Mouse (Mus musculus): ENCODE data around the gene Ctbs. TPM values are rescaled to one million over a fixed set of nuclear protein-coding genes. Genes with fewer than 3 reads are reported as not detected.

Gene Ctbs
- 10.9 and 11.3 TPM in 2 replicates for polyA plus RNA-seq (2015; fragmentation: Nextera tagmentation; extraction: Ambion mirVana)

GRCm38 (mm10) chr3:146449745-146450250 is at the start of gene Ctbs:
Ctbs (plus strand) TSS chr3:146449795.
- Histone ChIP-seq H3K27ac (peak within 1 kb of the TSS; percentile 91), H3K9ac (peak within 1 kb of the TSS; percentile 71), H3K27me3 (replicated peaks) (no peaks in the 10 kb centered on the region), H3K4me1 (peaks cover 6% of the 10 kb centered on the region; the same call in 1 of the 2 replicates), H3K9me3 (no peaks in the 10 kb centered on the region), H3K4me3 (replicated peaks) (peak within 1 kb of the TSS; percentile 69), H3K36me3 (no peaks in the 10 kb centered on the region), H3K4me2 (peak within 1 kb of the TSS; percentile 63)
- ATAC-seq (ENCODE audit: insufficient read depth, low FRiP score, low read depth): no peak
- 43% methylated on average over 9 of the region's 9 CpGs for WGBS

GRCm38 (mm10) chr3:146403770-146404169 is 45.8 kb upstream of the Ctbs start:
- Histone ChIP-seq H3K27ac (0 out of 2 replicates have a peak overlapping the region, but pooled peaks have one; percentile 16), H3K9me3 (no peaks in the 10 kb centered on the region), H3K4me2 (peak overlapping the region; percentile 88), H3K4me3 (replicated peaks) (peak overlapping the region; percentile 95), H3K9ac (peak overlapping the region; percentile 26), H3K4me1 (peaks cover 3% of the 10 kb centered on the region), H3K36me3 (0 out of 2 replicates have a peak, but pooled peaks cover 3% of the 10 kb centered on the region), H3K27me3 (replicated peaks) (no peaks in the 10 kb centered on the region)
- 34% methylated on average over 3 of the region's 3 CpGs for WGBS
- no peak for ATAC-seq (ENCODE audit: insufficient read depth, low FRiP score, low read depth)

GRCm38 (mm10) chr3:146404311-146405201 is 45.0 kb upstream of the Ctbs start, which contains the start of gene Ssx2ip:
Ssx2ip (plus strand) TSS chr3:146404642.
- Histone ChIP-seq H3K4me2 (peak within 1 kb of the TSS; percentile 88), H3K36me3 (0 out of 2 replicates have a peak, but pooled peaks cover 3% of the 10 kb centered on the region), H3K9me3 (no peaks in the 10 kb centered on the region), H3K27me3 (replicated peaks) (no peaks in the 10 kb centered on the region), H3K4me3 (replicated peaks) (peak within 1 kb of the TSS; percentile 95), H3K9ac (peak within 1 kb of the TSS; percentile 81), H3K27ac (peak within 1 kb of the TSS; percentile 83), H3K4me1 (peaks cover 3% of the 10 kb centered on the region)
- ATAC-seq (ENCODE audit: insufficient read depth, low FRiP score, low read depth): peak; percentile 95
- WGBS: under 1% methylated on average over 98 of the region's 100 CpGs

- H3K27me3 ChIP-seq (replicated peaks): no peaks in the 10 kb centered on the region
- peaks cover 3% of the 10 kb centered on the region for H3K4me1 ChIP-seq
- ATAC-seq (ENCODE audit: insufficient read depth, low FRiP score, low read depth): peak; percentile 69
- peak overlapping the region; percentile 83 for H3K27ac ChIP-seq
- no peaks in the 10 kb centered on the region for H3K9me3 ChIP-seq
- 0 out of 2 replicates have a peak, but pooled peaks cover 3% of the 10 kb centered on the region for H3K36me3 ChIP-seq
- peak overlapping the region; percentile 88 for H3K4me2 ChIP-seq
- peak overlapping the region; percentile 81 for H3K9ac ChIP-seq
- peak overlapping the region; percentile 95 for H3K4me3 ChIP-seq (replicated peaks)
- 26% methylated on average over 18 of the region's 18 CpGs for WGBS
Observed at GRCm38 (mm10) chr3:146405213-146406006, 44.2 kb upstream of the Ctbs start.

- 0 out of 2 replicates have a peak, but pooled peaks cover 3% of the 10 kb centered on the region for H3K36me3 ChIP-seq
- peak overlapping the region; percentile 88 for H3K4me2 ChIP-seq
- H3K27me3 ChIP-seq (replicated peaks): no peaks in the 10 kb centered on the region
- peak overlapping the region; percentile 95 for H3K4me3 ChIP-seq (replicated peaks)
- peaks cover 3% of the 10 kb centered on the region for H3K4me1 ChIP-seq
- WGBS: 43% methylated on average over 5 of the region's 5 CpGs
- H3K27ac ChIP-seq: peak overlapping the region; percentile 83
- no peaks in the 10 kb centered on the region for H3K9me3 ChIP-seq
- H3K9ac ChIP-seq: no peak overlapping the region
- ATAC-seq (ENCODE audit: insufficient read depth, low FRiP score, low read depth): no peak; the same call in 1 of the 2 replicates
Observed at GRCm38 (mm10) chr3:146406007-146406341, 43.6 kb upstream of the Ctbs start.

GRCm38 (mm10) chr3:146407086-146407721 is 42.4 kb upstream of the Ctbs start:
- ATAC-seq (ENCODE audit: insufficient read depth, low FRiP score, low read depth): no peak
- Histone ChIP-seq H3K27me3 (replicated peaks) (no peaks in the 10 kb centered on the region), H3K27ac (peak overlapping the region; percentile 83; the same call in 1 of the 2 replicates), H3K9me3 (no peaks in the 10 kb centered on the region), H3K9ac (no peak overlapping the region), H3K4me3 (replicated peaks) (no peak overlapping the region), H3K4me1 (peaks cover 3% of the 10 kb centered on the region), H3K36me3 (0 out of 2 replicates have a peak, but pooled peaks cover 3% of the 10 kb centered on the region), H3K4me2 (peak overlapping the region; percentile 88)
- 81% methylated on average over 16 of the region's 16 CpGs for WGBS

- no peak for ATAC-seq (ENCODE audit: insufficient read depth, low FRiP score, low read depth)
- Histone ChIP-seq H3K9ac (no peak overlapping the region), H3K27me3 (replicated peaks) (no peaks in the 10 kb centered on the region), H3K4me3 (replicated peaks) (no peak overlapping the region), H3K27ac (no peak overlapping the region), H3K9me3 (no peaks in the 10 kb centered on the region), H3K36me3 (0 out of 2 replicates have a peak, but pooled peaks cover 3% of the 10 kb centered on the region), H3K4me2 (no peak overlapping the region), H3K4me1 (no peaks in the 10 kb centered on the region)
- WGBS: 75% methylated on average over 7 of the region's 7 CpGs
Observed at GRCm38 (mm10) chr3:146410114-146410513, 39.5 kb upstream of the Ctbs start.

GRCm38 (mm10) chr3:146412008-146412407 is 37.6 kb upstream of the Ctbs start:
- WGBS: 83% methylated on average over 2 of the region's 2 CpGs

GRCm38 (mm10) chr3:146412480-146412879 is 37.1 kb upstream of the Ctbs start:
- Histone ChIP-seq H3K4me1 (no peaks in the 10 kb centered on the region), H3K4me3 (replicated peaks) (no peak overlapping the region), H3K9ac (no peak overlapping the region), H3K27me3 (replicated peaks) (no peaks in the 10 kb centered on the region), H3K9me3 (no peaks in the 10 kb centered on the region), H3K27ac (no peak overlapping the region), H3K4me2 (no peak overlapping the region), H3K36me3 (peaks cover 10% of the 10 kb centered on the region; the same call in 1 of the 2 replicates)
- 85% methylated on average over 7 of the region's 7 CpGs for WGBS
- ATAC-seq (ENCODE audit: insufficient read depth, low FRiP score, low read depth): no peak

More at GRCm38 (mm10) chr3:146412008-146412407, 37.6 kb upstream of the Ctbs start:
- H3K4me1 ChIP-seq: no peaks in the 10 kb centered on the region
- H3K9ac ChIP-seq: no peak overlapping the region
- H3K36me3 ChIP-seq: peaks cover 5% of the 10 kb centered on the region; the same call in 1 of the 2 replicates
- no peak overlapping the region for H3K4me3 ChIP-seq (replicated peaks)
- no peaks in the 10 kb centered on the region for H3K9me3 ChIP-seq
- H3K27me3 ChIP-seq (replicated peaks): no peaks in the 10 kb centered on the region
- no peak overlapping the region for H3K4me2 ChIP-seq
- H3K27ac ChIP-seq: no peak overlapping the region
- ATAC-seq (ENCODE audit: insufficient read depth, low FRiP score, low read depth): no peak

- 87% methylated on average over 13 of the region's 13 CpGs for WGBS
- Histone ChIP-seq H3K36me3 (peaks cover 8% of the 10 kb centered on the region; the same call in 1 of the 2 replicates), H3K4me1 (no peaks in the 10 kb centered on the region), H3K4me2 (no peak overlapping the region), H3K4me3 (replicated peaks) (no peak overlapping the region), H3K27ac (no peak overlapping the region), H3K27me3 (replicated peaks) (no peaks in the 10 kb centered on the region), H3K9me3 (no peaks in the 10 kb centered on the region), H3K9ac (no peak overlapping the region)
- ATAC-seq (ENCODE audit: insufficient read depth, low FRiP score, low read depth): no peak
Observed at GRCm38 (mm10) chr3:146413016-146413415, 36.6 kb upstream of the Ctbs start.

GRCm38 (mm10) chr3:146413992-146414391 is 35.6 kb upstream of the Ctbs start:
- no peak overlapping the region for H3K4me2 ChIP-seq
- H3K27me3 ChIP-seq (replicated peaks): no peaks in the 10 kb centered on the region
- 71% methylated on average over 4 of the region's 4 CpGs for WGBS
- no peak overlapping the region for H3K27ac ChIP-seq
- peaks cover 10% of the 10 kb centered on the region for H3K36me3 ChIP-seq
- no peak overlapping the region for H3K4me3 ChIP-seq (replicated peaks)
- no peaks in the 10 kb centered on the region for H3K9me3 ChIP-seq
- H3K4me1 ChIP-seq: no peaks in the 10 kb centered on the region
- ATAC-seq (ENCODE audit: insufficient read depth, low FRiP score, low read depth): no peak
- no peak overlapping the region for H3K9ac ChIP-seq
